Mouse (Mus musculus) hematopoietic stem cell, adult 5-6 weeks (primary cell): ENCODE data around the gene Mecom. TPM values are rescaled to one million over a fixed set of nuclear protein-coding genes. Genes with fewer than 3 reads are reported as not detected.

Experiments
- ATAC-seq, 2 experiments: fragments of 125-278 bp in 1 of 2; replicated peaks in 1 of 2; 2 replicates each; pipeline ENCODE4 v1.8.0; 2016 to 2017; ENCODE audit warnings: inconsistent platforms in 2 of 2, mild to moderate bottlenecking in 2 of 2, moderate number of reproducible peaks in 2 of 2, low read depth in 1 of 2, moderate TSS enrichment in 1 of 2; ENCODE audit not compliant: low FRiP score in 2 of 2, poor library complexity in 2 of 2, severe bottlenecking in 2 of 2, insufficient read depth in 1 of 2, low TSS enrichment in 1 of 2
- total RNA-seq: library from RNA; stranded (forward); fragments of 172-1452, 232-1000 nt; gene quantifications from 2 replicates; pipeline ENCODE4 v1.2.3, GENCODE M21; 2017

The Mecom gene
- total RNA-seq, 1 experiment from 2014 or later = 82.2 TPM

GRCm38 (mm10) chr3:30505741-30506251, 42.0 kb downstream of the Mecom start:
- no peak for ATAC-seq

DNA sequence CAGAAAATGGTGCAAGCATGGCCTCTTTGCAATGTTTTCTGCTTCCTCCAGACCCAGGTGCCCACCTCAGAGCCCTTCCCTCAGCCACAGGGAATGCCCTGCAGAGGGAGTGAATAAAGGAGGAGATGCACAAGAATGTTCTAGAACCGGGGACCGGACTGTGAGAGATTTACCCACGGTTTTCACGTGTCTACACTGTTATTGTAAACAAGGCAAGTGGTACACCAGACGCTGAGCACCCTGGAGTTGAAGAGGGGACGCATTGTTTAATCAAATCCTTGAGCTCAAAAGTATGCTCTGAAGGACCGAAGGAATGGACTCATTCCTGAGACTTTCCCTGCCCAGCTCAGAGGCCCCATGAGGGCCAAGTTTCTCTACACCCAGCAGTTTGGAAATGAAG, 43.2 kb downstream of the Mecom start:
- ATAC-seq = no peak

GRCm38 (mm10) chr3:30503821-30504220, 44.0 kb downstream of the Mecom start:
- no peak for ATAC-seq

DNA sequence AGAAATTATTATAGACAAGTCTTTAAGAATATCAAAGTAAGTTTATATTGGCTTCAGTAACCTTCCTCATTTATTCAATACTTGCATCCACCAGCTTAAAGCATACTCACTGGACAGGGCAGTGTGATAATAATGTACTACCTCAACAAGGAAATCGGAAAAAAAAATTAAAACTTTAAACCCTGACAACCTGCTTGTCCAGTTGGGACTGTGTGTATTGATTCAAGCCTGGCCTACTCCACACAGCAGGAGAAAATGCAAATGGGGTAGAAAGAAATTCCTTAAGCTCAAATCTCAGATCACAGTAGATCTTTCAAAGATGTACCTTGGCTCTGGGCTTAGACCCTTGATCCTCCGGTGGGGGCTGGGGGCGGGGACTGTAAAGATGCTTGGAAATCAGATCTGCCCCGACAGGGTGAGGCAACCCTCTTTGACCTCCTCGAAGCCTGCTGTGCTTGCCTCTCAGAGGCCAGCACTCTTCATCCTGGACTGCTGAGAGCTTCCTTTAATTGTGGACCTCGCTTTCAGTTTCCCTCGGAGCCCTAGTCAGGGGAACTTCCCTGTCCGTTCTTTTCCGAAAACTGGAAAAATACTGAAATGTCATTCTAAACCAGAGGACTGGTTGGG, 49.5 kb downstream of the Mecom start:
- peak in 1 of 2 experiments; percentile 48; a peak in 1 of 4 replicates for ATAC-seq

GRCm38 (mm10) chr3:30494371-30494770, 53.4 kb downstream of the Mecom start:
- no peak for ATAC-seq

- ATAC-seq = peak in 1 of 2 experiments; percentile 68; a peak in 2 of 4 replicates
These were observed 59.0 kb downstream of the Mecom start for GRCm38 (mm10) chr3:30488808-30489207.

- ATAC-seq = no peak
These were observed 61.4 kb downstream of the Mecom start for GRCm38 (mm10) chr3:30486422-30486821.

GRCm38 (mm10) chr3:30483006-30483684, 64.7 kb downstream of the Mecom start:
- no peak for ATAC-seq

DNA sequence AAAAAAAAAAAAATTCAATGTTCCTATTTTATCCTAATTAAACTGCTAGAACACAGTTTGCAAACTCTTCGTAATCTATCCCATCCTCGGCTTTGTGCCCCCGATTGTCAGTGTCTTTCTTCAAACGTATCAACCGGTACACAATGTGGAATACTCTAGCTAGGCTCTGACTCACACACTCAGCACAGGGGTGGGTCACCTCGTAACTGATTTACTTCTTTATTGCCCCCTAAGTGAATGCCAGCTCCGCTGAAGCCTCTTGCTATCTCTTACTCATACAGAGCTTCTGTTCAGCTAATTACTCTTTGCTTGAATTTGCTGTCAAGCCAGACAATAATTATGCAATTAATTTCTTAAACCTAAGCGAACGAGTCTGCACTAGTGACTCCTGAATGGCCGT, 66.1 kb downstream of the Mecom start:
- ATAC-seq = no peak

- ATAC-seq = no peak
These were observed 67.3 kb downstream of the Mecom start for GRCm38 (mm10) chr3:30480551-30480950.

DNA sequence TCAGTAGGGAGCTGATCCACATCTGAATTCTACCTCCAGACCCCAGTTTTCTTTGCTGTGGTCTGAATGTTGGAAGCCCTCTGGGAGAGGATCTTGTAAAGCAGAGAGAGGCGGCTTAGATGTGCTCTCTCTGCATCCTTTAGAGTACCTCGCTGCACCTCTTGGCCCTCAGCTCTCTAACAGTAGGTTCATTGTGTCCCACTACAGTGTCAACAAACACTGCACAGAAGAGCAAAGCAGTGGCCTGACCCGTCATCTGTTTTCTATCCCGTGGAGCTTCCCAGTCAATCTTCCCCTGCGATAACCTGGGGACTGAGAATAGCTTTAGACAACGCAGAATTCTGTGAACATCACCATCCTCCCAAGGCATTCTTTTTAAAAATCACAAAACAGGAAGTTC, 69.6 kb downstream of the Mecom start:
- no peak for ATAC-seq

DNA sequence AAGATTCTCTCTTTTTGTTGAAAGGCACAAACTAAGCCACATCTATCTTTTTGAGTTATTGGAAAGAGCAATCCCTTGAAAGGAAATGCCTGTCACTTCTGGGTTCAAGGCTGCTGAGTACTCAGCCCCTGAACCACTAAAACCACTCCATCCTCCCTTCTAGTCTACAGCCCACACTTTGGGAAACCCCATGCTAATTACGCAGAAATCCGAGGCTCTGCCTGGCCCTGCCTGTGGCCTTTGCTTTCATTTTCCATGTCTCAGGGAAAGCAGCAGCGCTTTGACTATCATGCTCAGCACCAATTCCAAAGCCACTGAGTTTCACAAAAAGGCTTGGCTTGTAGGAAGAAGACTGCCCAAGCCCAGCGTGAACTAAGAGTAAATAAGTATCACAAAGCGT, 70.8 kb downstream of the Mecom start:
- peak; percentile 90 to 97 for ATAC-seq

GRCm38 (mm10) chr3:30475591-30475990, 72.2 kb downstream of the Mecom start:
- no peak for ATAC-seq

- no peak for ATAC-seq
These were observed 79.6 kb downstream of the Mecom start for GRCm38 (mm10) chr3:30468068-30468835.

- ATAC-seq = peak; percentile 56 to 69
These were observed 81.7 kb downstream of the Mecom start for GRCm38 (mm10) chr3:30466031-30466650.

GRCm38 (mm10) chr3:30464497-30464896, 83.3 kb downstream of the Mecom start:
- ATAC-seq = no peak

- peak; percentile 48 to 68 for ATAC-seq
These were observed 86.0 kb downstream of the Mecom start for GRCm38 (mm10) chr3:30461831-30462230.
